In the genomic region with DNA sequence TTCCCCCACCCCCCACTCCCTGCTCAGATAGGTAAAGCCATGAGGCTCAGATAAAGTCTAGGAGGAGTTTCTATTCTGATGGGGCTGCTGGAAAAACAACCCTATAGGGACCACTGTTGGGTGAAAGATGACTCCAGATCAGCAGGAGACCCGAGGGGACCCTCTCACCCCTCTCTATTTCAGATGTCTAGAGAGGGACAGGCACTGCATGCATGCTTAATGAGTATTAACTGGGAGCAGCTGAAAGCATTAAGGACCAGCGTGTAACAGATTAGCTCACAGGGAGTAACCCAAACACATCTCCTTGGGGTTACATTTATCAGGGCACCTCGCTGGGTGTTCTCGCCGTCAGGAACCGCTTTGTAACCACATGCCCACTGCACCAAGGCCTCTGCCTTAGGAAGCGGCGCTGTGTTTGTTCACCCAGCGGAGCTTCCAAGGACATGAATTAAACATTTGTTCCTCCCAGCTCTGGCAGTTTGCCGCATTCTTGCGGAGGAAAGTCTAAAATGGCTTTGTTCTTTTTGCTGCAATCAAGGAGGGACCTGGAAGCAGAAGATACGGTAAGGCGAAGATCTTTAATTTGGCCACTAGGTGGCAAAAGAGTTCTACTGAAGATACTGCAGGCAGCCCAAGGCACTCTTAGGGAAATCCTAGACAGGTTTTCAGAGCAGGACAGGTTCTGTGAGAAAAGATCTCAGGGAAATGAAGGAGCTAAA, we compare ENCODE assay signal across 8 mouse cellular contexts.
DNase-seq lines count a peak whose midpoint lies in the region; ATAC-seq and TF ChIP-seq lines count a peak whose summit lies in the region.

No protein-coding gene starts in this region.

- ATAC-seq in liver, postnatal 0 days: peak; percentile 78
- ATAC-seq in neural tube, embryonic 13.5 days (ENCODE audit: low read depth): peak; percentile 91

- peaks cover 20% of the 10 kb centered on the region for H3K4me1 ChIP-seq in forebrain, embryonic 10.5 days
- peaks cover 7% of the 10 kb centered on the region for H3K4me1 ChIP-seq in liver, postnatal 0 days (ENCODE audit: insufficient read depth)
- peaks cover 22% of the 10 kb centered on the region for H3K4me1 ChIP-seq in neural tube, embryonic 13.5 days (replicated peaks)

- DNase-seq in ES-CJ7 (ENCODE audit: low read depth, low spot score): peak; percentile 88
- DNase-seq in c-Kit-positive CD71-negative TER-119-negative erythroid progenitor cells, embryonic 14.5 days (ENCODE audit: low read depth): peak; percentile 68
- DNase-seq in forebrain, embryonic 10.5 days (ENCODE audit: extremely low spot score, low spot score): peak; percentile 62
- peak; percentile 47 to 62 for DNase-seq in heart, postnatal 14 days
- peak; percentile 78 for DNase-seq in layer of hippocampus, adult 11-12 months (ENCODE audit: low spot score)
- DNase-seq in liver, postnatal 0 days: peak; percentile 45
- peak; percentile 87 for DNase-seq in testis, postnatal 14 days (ENCODE audit: low spot score)

- H3K27me3 ChIP-seq in forebrain, embryonic 10.5 days (ENCODE audit: poor library complexity, severe bottlenecking): peaks cover 54% of the 10 kb centered on the region
- no peaks in the 10 kb centered on the region for H3K27me3 ChIP-seq in liver, postnatal 0 days (ENCODE audit: insufficient read depth, low read length)
- peaks cover 5% of the 10 kb centered on the region for H3K27me3 ChIP-seq in neural tube, embryonic 13.5 days

- TF ChIP-seq CTCF in liver, postnatal 0 days (IDR thresholded peaks at IDR 0.05; ENCODE audit: low read depth): peak; percentile 91

- no peaks in the 10 kb centered on the region for H3K9me3 ChIP-seq in forebrain, embryonic 10.5 days
- H3K9me3 ChIP-seq in liver, postnatal 0 days (ENCODE audit: low read length): no peaks in the 10 kb centered on the region
- no peaks in the 10 kb centered on the region for H3K9me3 ChIP-seq in neural tube, embryonic 13.5 days

- intact Hi-C loops in heart, postnatal 14 days (cut with DNase I): loop anchor here (2.0 to 5.0 kb wide), 3 partner anchors 140 to 619 kb away; no protein-coding TSS in a partner anchor

- H3K36me3 ChIP-seq in forebrain, embryonic 10.5 days (replicated peaks): no peaks in the 10 kb centered on the region
- no peaks in the 10 kb centered on the region for H3K36me3 ChIP-seq in liver, postnatal 0 days (replicated peaks; ENCODE audit: insufficient read depth, low read length)
- H3K36me3 ChIP-seq in neural tube, embryonic 13.5 days: no peaks in the 10 kb centered on the region

- TF ChIP-seq EP300 in liver, postnatal 0 days (IDR thresholded peaks at IDR 0.05; ENCODE audit: low read depth): no peak

- 1% methylated on average over 13 of the region's 13 CpGs for WGBS in forebrain, embryonic 10.5 days
- 2% methylated on average over 13 of the region's 13 CpGs for WGBS in liver, postnatal 0 days (ENCODE audit: insufficient replicate concordance)
- WGBS in neural tube, embryonic 13.5 days: under 1% methylated on average over 13 of the region's 13 CpGs

- H3K4me3 ChIP-seq in forebrain, embryonic 10.5 days: peak overlapping the region; percentile 49
- peak overlapping the region; percentile 25 for H3K4me3 ChIP-seq in liver, postnatal 0 days (ENCODE audit: low read depth, low read length)
- peak overlapping the region; percentile 29 for H3K4me3 ChIP-seq in neural tube, embryonic 13.5 days

- H3K9ac ChIP-seq in liver, postnatal 0 days (replicated peaks): 0 out of 2 replicates have a peak overlapping the region, but pooled peaks have one; percentile 0
- H3K9ac ChIP-seq in neural tube, embryonic 13.5 days: peak overlapping the region; percentile 65

- peak overlapping the region; percentile 72 for H3K4me2 ChIP-seq in liver, postnatal 0 days (ENCODE audit: low read depth, low read length)
- peak overlapping the region; percentile 57 for H3K4me2 ChIP-seq in neural tube, embryonic 13.5 days

- H3K27ac ChIP-seq in forebrain, embryonic 10.5 days: peak overlapping the region; percentile 84
- H3K27ac ChIP-seq in liver, postnatal 0 days (ENCODE audit: low read depth): no peak overlapping the region
- peak overlapping the region; percentile 89 for H3K27ac ChIP-seq in neural tube, embryonic 13.5 days (replicated peaks)
